Mouse (Mus musculus) stomach, embryonic 14.5 days (tissue): ENCODE measurements around the gene Clec12a. TPM values are rescaled to one million over a fixed set of nuclear protein-coding genes. Genes with fewer than 3 reads are reported as not detected.

Experiments
- ATAC-seq: fragments of 200-750 bp; cut with Nextera tagmentation; 2 replicates; pipeline ENCODE4 v1.8.0; 2017; ENCODE audit warnings: low read depth, moderate TSS enrichment; ENCODE audit not compliant: insufficient number of reproducible peaks, insufficient read depth, low FRiP score
- H3K27ac ChIP-seq: fragments of 300-500 bp; sonication (generic); 2 replicates; pipeline ENCODE4 v1.5.1; 2014; ENCODE audit warnings: mild to moderate bottlenecking, low read length, moderate library complexity, mixed read lengths
- H3K27me3 ChIP-seq: fragments of 300-500 bp; sonication (generic); 2 replicates; pipeline ENCODE4 v1.6.1; 2014; ENCODE audit warnings: low read length, control low read depth, mixed read lengths; ENCODE audit not compliant: control insufficient read depth, insufficient read depth
- H3K36me3 ChIP-seq: fragments of 300-500 bp; sonication (generic); 2 replicates; pipeline ENCODE4 v1.6.1; 2014; ENCODE audit warnings: mild to moderate bottlenecking, control low read depth, low read length, moderate library complexity, mixed read lengths; ENCODE audit not compliant: control insufficient read depth, insufficient read depth
- H3K4me1 ChIP-seq: fragments of 300-500 bp; sonication (generic); 2 replicates; pipeline ENCODE4 v1.6.1; 2014; ENCODE audit warnings: low read length, control low read depth, mixed read lengths; ENCODE audit not compliant: control insufficient read depth, insufficient read depth
- H3K4me2 ChIP-seq: fragments of 300-500 bp; sonication (generic); replicated peaks from 2 replicates; pipeline ENCODE4 v1.6.1; 2014; ENCODE audit warnings: low read depth, low read length, control low read depth
- H3K4me3 ChIP-seq: fragments of 300-500 bp; sonication (generic); 2 replicates; pipeline ENCODE4 v1.5.1; 2014; ENCODE audit warnings: low read depth, low read length, control low read depth
- H3K9ac ChIP-seq: fragments of 300-500 bp; sonication (generic); replicated peaks from 2 replicates; pipeline ENCODE4 v1.6.1; 2014; ENCODE audit warnings: low read depth, mild to moderate bottlenecking, control low read depth, low read length, moderate library complexity, mixed read lengths
- H3K9me3 ChIP-seq: fragments of 300-500 bp; sonication (generic); 2 replicates; pipeline ENCODE4 v1.6.1; 2016; ENCODE audit warnings: low read depth, low read length, control low read depth; ENCODE audit not compliant: control insufficient read depth
- WGBS: fragments of 180-500 bp; shearing (Covaris S2); extraction: QIAGEN DNeasy Blood & Tissue Kit; methylation state at CpG from one replicate; pipeline ENCODE4 v1.1.7; 2014; 5-methylcytosine and 5-hydroxymethylcytosine counted together
- polyA plus RNA-seq: library from polyadenylated mRNA; unstranded; fragments of >200 nt; fragmentation: Nextera tagmentation; extraction: Ambion mirVana; gene quantifications from 2 replicates; pipeline ENCODE4 v1.2.1, GENCODE M21; 2014

Gene Clec12a
- polyA plus RNA-seq, 1 experiment from 2014 or later = 1.8 TPM

- no peaks in the 10 kb centered on the region for H3K4me1 ChIP-seq
- no peak overlapping the region for H3K4me2 ChIP-seq
- H3K36me3 ChIP-seq = no peaks in the 10 kb centered on the region
- H3K9ac ChIP-seq = no peak overlapping the region
- no peaks in the 10 kb centered on the region for H3K27me3 ChIP-seq
- ATAC-seq = no peak
- no peak overlapping the region for H3K4me3 ChIP-seq
- no peak overlapping the region for H3K27ac ChIP-seq
- H3K9me3 ChIP-seq = no peaks in the 10 kb centered on the region
Measured at GRCm38 (mm10) chr6:129356430-129356829, 13.9 kb downstream of the Clec12a start.

- Histone ChIP-seq H3K27me3 (no peaks in the 10 kb centered on the region), H3K27ac (no peak overlapping the region), H3K4me2 (no peak overlapping the region), H3K9ac (no peak overlapping the region), H3K9me3 (no peaks in the 10 kb centered on the region), H3K4me1 (no peaks in the 10 kb centered on the region), H3K36me3 (no peaks in the 10 kb centered on the region), H3K4me3 (no peak overlapping the region)
- no peak for ATAC-seq
- WGBS = 86% methylated on average over 2 of the region's 2 CpGs
Measured at GRCm38 (mm10) chr6:129359515-129359914, 17.0 kb downstream of the Clec12a start.

- Histone ChIP-seq H3K27me3 (no peaks in the 10 kb centered on the region), H3K9ac (no peak overlapping the region), H3K4me2 (no peak overlapping the region), H3K4me3 (no peak overlapping the region), H3K27ac (no peak overlapping the region), H3K9me3 (no peaks in the 10 kb centered on the region), H3K4me1 (no peaks in the 10 kb centered on the region), H3K36me3 (no peaks in the 10 kb centered on the region)
- WGBS = 33% methylated on average over 1 of the region's 1 CpGs
- ATAC-seq = no peak
Measured at GRCm38 (mm10) chr6:129363942-129364341, 21.5 kb downstream of the Clec12a start.

- no peak overlapping the region for H3K4me2 ChIP-seq
- no peaks in the 10 kb centered on the region for H3K36me3 ChIP-seq
- no peak overlapping the region for H3K27ac ChIP-seq
- WGBS = 20% methylated on average over 6 of the region's 6 CpGs
- ATAC-seq = peak; percentile 61
- H3K9me3 ChIP-seq = no peaks in the 10 kb centered on the region
- no peak overlapping the region for H3K4me3 ChIP-seq
- no peaks in the 10 kb centered on the region for H3K4me1 ChIP-seq
- H3K27me3 ChIP-seq = no peaks in the 10 kb centered on the region
- H3K9ac ChIP-seq = no peak overlapping the region
Measured at GRCm38 (mm10) chr6:129365959-129366359, 23.5 kb downstream of the Clec12a start.

- no peaks in the 10 kb centered on the region for H3K4me1 ChIP-seq
Measured at GRCm38 (mm10) chr6:129369374-129370132, 27.1 kb downstream of the Clec12a start.

GRCm38 (mm10) chr6:129374937-129375471 is 32.5 kb downstream of the Clec12a start:
- Histone ChIP-seq H3K27ac (no peak overlapping the region), H3K4me1 (no peaks in the 10 kb centered on the region), H3K9ac (no peak overlapping the region), H3K4me2 (no peak overlapping the region), H3K27me3 (no peaks in the 10 kb centered on the region), H3K36me3 (no peaks in the 10 kb centered on the region), H3K4me3 (no peak overlapping the region), H3K9me3 (no peaks in the 10 kb centered on the region)
- 64% methylated on average over 2 of the region's 2 CpGs for WGBS
- no peak for ATAC-seq

More at GRCm38 (mm10) chr6:129369374-129370132, 27.1 kb downstream of the Clec12a start:
- Histone ChIP-seq H3K27me3 (no peaks in the 10 kb centered on the region), H3K27ac (no peak overlapping the region), H3K4me3 (no peak overlapping the region), H3K9ac (no peak overlapping the region), H3K4me2 (no peak overlapping the region), H3K36me3 (no peaks in the 10 kb centered on the region), H3K9me3 (no peaks in the 10 kb centered on the region)
- ATAC-seq = no peak
- WGBS = 63% methylated on average over 7 of the region's 7 CpGs

GRCm38 (mm10) chr6:129380454-129380853 is 38.0 kb downstream of the Clec12a start:
- ATAC-seq = no peak
- H3K9me3 ChIP-seq = no peaks in the 10 kb centered on the region
- H3K27me3 ChIP-seq = no peaks in the 10 kb centered on the region
- H3K27ac ChIP-seq = no peak overlapping the region
- H3K9ac ChIP-seq = no peak overlapping the region
- no peak overlapping the region for H3K4me3 ChIP-seq
- H3K4me1 ChIP-seq = 0 out of 2 replicates have a peak, but pooled peaks cover 3% of the 10 kb centered on the region
- no peaks in the 10 kb centered on the region for H3K36me3 ChIP-seq
- WGBS = 71% methylated on average over 4 of the region's 4 CpGs
- no peak overlapping the region for H3K4me2 ChIP-seq

GRCm38 (mm10) chr6:129381736-129382135 is 39.2 kb downstream of the Clec12a start:
- H3K4me3 ChIP-seq = no peak overlapping the region
- H3K9me3 ChIP-seq = no peaks in the 10 kb centered on the region
- no peak overlapping the region for H3K4me2 ChIP-seq
- H3K9ac ChIP-seq = no peak overlapping the region
- WGBS = 53% methylated on average over 1 of the region's 1 CpGs
- no peaks in the 10 kb centered on the region for H3K27me3 ChIP-seq
- H3K4me1 ChIP-seq = 0 out of 2 replicates have a peak, but pooled peaks cover 3% of the 10 kb centered on the region
- no peaks in the 10 kb centered on the region for H3K36me3 ChIP-seq
- ATAC-seq = no peak
- no peak overlapping the region for H3K27ac ChIP-seq
